Mouse (Mus musculus) limb, embryonic 10.5 days (tissue): ENCODE results near the gene Baz2a. TPM values are rescaled to one million over a fixed set of nuclear protein-coding genes. Genes with fewer than 3 reads are reported as not detected.
"Not testable (repeated sequence)": the region's sequence is repeated elsewhere in the genome, so short reads cannot be mapped to it uniquely, and the experiment has no call there.

Experiments used
- DNase-seq: peaks from one replicate; pipeline ENCODE4 v3.0.0-alpha.2; 2017; ENCODE audit warnings: low spot score
- H3K27ac ChIP-seq: fragments of 300-500 bp; sonication (generic); 2 replicates; pipeline ENCODE4 v1.5.1; 2016; ENCODE audit warnings: mild to moderate bottlenecking
- H3K27me3 ChIP-seq: fragments of 300-500 bp; sonication (generic); 2 replicates; pipeline ENCODE4 v1.6.1; 2016; ENCODE audit warnings: low read depth, mild to moderate bottlenecking; ENCODE audit not compliant: poor library complexity, severe bottlenecking
- H3K36me3 ChIP-seq: fragments of 300-500 bp; sonication (generic); 2 replicates; pipeline ENCODE4 v1.6.1; 2016; ENCODE audit warnings: mild to moderate bottlenecking, moderate library complexity
- H3K4me1 ChIP-seq: fragments of 300-500 bp; sonication (generic); 2 replicates; pipeline ENCODE4 v1.6.1; 2016
- H3K4me3 ChIP-seq: fragments of 300-500 bp; sonication (generic); 2 replicates; pipeline ENCODE4 v1.5.1; 2016; ENCODE audit warnings: mild to moderate bottlenecking, moderate library complexity
- H3K9me3 ChIP-seq: fragments of 300-500 bp; sonication (generic); replicated peaks from 2 replicates; pipeline ENCODE4 v1.6.1; 2016; ENCODE audit warnings: mild to moderate bottlenecking
- WGBS: fragments of 180-500 bp; shearing (Covaris S2); methylation state at CpG from one replicate; pipeline ENCODE4 v1.1.7; 2016; 5-methylcytosine and 5-hydroxymethylcytosine counted together
- polyA plus RNA-seq: library from polyadenylated mRNA; unstranded; fragments of >200 nt; fragmentation: Nextera tagmentation; extraction: Ambion mirVana; gene quantifications from 2 replicates; pipeline ENCODE4 v1.2.1, GENCODE M21; 2016

The Baz2a gene
- polyA plus RNA-seq, 1 experiment from 2014 or later, result 12.3 TPM

DNA sequence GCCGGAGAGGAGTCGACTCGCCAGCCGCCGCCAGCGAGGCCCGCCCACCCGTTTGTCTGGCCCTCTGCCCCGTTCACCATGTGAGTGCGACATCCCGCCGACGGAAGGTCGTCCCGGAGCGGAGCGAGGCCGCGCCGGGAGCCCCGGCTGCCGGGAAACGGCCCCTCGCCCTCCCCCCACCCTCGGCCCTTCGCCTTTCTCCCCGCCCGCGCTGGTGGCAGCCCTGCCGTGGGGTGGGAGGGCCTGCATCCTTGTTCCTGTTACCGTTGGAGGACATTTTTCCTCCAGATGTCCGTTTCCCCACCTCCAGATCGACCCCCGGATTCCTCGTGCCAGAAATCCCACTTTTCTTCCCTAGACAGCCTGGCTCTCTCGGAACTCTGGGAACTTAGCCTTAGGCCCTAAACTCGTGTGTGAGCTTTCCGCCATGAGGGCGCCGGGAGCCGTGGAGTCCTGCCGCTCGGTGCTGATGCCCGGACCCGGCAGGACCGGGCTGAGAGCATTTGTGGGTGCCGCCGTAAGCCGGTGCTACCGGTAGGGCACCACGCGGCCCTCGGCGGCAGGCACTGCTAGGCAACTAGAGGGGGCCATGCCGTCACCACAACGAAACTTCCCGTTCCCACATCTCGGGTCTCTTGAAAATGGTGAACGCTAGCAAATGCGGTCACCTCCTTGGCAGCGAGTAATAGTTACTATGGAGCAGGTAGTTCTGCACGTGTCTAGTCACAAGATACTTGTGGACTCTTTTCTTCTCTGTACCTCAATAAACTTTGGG, 32.0 kb upstream of the Baz2a start:
- H3K9me3 ChIP-seq, result no peaks in the 10 kb centered on the region
- peak overlapping the region; percentile 94 for H3K4me3 ChIP-seq
- H3K27me3 ChIP-seq, result no peaks in the 10 kb centered on the region
- peaks cover 38% of the 10 kb centered on the region for H3K36me3 ChIP-seq
- under 1% methylated on average over 60 of the region's 62 CpGs for WGBS
- H3K27ac ChIP-seq, result peak overlapping the region; percentile 99
- H3K4me1 ChIP-seq, result peaks cover 28% of the 10 kb centered on the region
- peak; percentile 70 for DNase-seq

DNA sequence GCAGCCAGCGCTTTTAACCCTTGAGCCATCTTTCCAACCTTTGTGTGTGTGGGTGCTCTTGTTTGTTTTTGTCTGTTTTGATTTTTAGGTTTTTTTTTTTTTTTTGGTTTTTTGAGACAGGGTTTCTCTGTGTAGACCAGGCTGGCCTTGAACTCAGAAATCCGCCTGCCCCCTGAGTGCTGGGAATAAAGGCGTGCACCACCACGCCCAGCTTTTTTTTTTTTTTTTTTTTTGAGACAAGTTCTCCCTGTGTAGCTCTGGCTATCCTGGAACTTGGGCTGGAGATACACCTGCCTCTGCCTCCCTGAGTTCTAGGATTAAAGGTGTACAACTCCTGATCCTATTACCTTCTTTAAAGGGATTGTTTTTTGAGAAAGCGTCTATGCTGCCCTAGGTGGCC, 30.3 kb upstream of the Baz2a start:
- 93% methylated on average over 5 of the region's 5 CpGs for WGBS
- no peak for DNase-seq
- peaks cover 28% of the 10 kb centered on the region for H3K4me1 ChIP-seq
- H3K27me3 ChIP-seq, result no peaks in the 10 kb centered on the region
- H3K9me3 ChIP-seq, result no peaks in the 10 kb centered on the region
- H3K27ac ChIP-seq, result no peak overlapping the region
- peak overlapping the region; percentile 94 for H3K4me3 ChIP-seq
- H3K36me3 ChIP-seq, result peaks cover 54% of the 10 kb centered on the region

DNA sequence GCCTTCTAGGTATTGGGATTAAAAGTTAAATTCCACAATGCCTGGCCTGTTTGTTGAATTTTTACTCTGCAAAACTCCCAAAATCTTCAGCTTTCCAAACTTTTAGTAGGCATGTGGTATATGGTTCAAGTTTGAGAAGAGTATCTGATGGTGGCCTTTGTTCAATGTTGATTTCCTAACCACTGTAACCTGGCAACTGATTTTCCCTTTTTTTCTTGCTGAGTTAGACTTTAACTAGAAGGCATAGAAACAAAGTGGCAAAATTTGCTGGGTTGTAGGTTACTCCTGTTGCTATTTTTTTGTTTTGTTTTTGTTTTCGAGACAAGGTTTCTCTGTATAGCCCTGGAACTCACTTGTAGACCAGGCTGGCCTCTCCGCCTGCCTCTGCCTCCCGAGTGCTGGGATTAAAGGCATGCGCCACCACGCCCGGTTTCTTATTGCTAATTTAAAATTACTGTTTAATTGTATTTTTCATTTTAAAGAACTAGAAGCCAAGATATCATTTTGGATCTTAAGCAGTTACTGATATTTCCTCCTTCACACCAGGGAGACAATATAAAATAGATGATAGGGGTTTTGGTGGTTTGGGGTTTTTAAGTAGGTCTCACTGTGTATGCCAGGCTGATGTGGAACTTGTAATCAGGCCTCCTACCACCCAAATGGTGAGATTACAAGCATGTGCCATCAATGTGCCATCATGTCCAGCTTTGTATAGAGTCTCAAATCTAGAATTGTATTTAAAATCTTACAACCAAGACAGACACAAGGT, 29.0 kb upstream of the Baz2a start:
- peaks cover 66% of the 10 kb centered on the region for H3K36me3 ChIP-seq
- 98% methylated on average over 6 of the region's 6 CpGs for WGBS
- H3K27me3 ChIP-seq, result no peaks in the 10 kb centered on the region
- peaks cover 27% of the 10 kb centered on the region for H3K4me1 ChIP-seq
- no peak overlapping the region for H3K4me3 ChIP-seq
- DNase-seq, result no peak
- H3K9me3 ChIP-seq, result no peaks in the 10 kb centered on the region
- H3K27ac ChIP-seq, result no peak overlapping the region

DNA sequence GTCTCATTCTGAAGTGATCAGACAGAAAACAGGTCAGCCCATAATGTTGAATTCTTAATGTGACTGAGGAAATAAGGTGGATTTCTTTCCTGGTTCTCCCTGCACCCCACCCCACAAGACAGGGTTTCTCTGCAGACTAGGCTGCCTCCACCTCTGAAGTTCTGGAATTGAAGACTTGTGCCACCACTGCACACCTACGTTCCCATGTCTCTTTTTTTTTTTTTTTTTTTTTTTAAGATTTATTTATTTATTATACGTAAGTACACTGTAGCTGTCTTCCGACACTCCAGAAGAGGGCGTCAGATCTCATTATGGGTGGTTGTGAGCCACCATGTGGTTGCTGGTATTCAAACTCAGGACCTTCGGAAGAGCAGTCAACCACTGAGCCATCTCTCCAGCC, 25.3 kb upstream of the Baz2a start:
- Histone ChIP-seq H3K9me3 (no peaks in the 10 kb centered on the region), H3K4me3 (no peak overlapping the region), H3K27ac (no peak overlapping the region), H3K27me3 (no peaks in the 10 kb centered on the region), H3K36me3 (peaks cover 96% of the 10 kb centered on the region), H3K4me1 (peaks cover 5% of the 10 kb centered on the region; the same call in 1 of the 2 replicates)
- no peak for DNase-seq
- WGBS, result 89% methylated on average over 5 of the region's 5 CpGs

DNA sequence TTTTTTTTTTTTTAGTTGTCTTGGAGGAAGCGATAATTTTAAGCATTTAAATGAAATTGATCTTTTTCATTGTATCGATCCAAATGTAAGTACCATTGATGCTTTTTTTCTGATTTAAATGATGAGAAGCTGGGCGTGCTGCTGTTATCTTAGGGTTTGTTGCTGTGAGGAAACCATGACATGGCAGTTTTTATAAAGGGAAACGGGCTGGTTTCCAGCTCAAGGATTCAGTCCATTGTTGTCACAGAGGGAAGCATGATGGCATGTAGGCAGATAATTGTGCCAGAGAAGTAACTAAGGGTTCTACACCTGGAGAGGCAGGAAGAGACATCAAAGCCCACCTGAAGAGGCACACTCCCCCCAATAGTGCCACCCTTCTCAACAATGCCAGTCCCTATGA, 22.2 kb upstream of the Baz2a start:
- H3K4me3 ChIP-seq, result no peak overlapping the region
- H3K9me3 ChIP-seq, result no peaks in the 10 kb centered on the region
- whole genome bisulfite sequencing, result 90% methylated on average over 4 of the region's 4 CpGs
- H3K27ac ChIP-seq, result no peak overlapping the region
- DNase-seq, result no peak
- no peaks in the 10 kb centered on the region for H3K27me3 ChIP-seq
- H3K4me1 ChIP-seq, result no peaks in the 10 kb centered on the region
- H3K36me3 ChIP-seq, result peaks cover 96% of the 10 kb centered on the region

DNA sequence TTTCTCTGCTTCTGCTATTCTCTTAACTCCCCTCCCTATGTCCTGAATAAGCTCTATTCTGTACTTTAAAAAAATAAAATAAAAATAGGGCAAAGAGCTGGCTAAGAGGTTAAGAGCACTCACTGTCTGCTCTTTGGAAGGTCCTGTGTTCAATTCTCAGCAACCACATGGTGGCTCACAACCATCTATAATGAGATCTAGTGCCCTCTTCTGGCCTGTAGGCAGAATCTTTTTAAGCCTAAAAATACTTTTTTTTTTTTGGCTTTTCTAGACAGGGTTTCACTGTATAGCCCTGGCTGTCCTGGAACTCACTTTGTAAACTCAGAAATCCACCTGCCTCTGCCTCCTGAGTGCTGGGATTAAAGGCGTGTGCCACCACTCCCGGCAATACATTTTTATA, 20.9 kb upstream of the Baz2a start:
- H3K27me3 ChIP-seq, H3K9me3 ChIP-seq, H3K4me3 ChIP-seq, H3K27ac ChIP-seq, DNase-seq, H3K4me1 ChIP-seq: not testable (repeated sequence)
- peaks cover 95% of the 10 kb centered on the region for H3K36me3 ChIP-seq
- 98% methylated on average over 2 of the region's 2 CpGs for WGBS

DNA sequence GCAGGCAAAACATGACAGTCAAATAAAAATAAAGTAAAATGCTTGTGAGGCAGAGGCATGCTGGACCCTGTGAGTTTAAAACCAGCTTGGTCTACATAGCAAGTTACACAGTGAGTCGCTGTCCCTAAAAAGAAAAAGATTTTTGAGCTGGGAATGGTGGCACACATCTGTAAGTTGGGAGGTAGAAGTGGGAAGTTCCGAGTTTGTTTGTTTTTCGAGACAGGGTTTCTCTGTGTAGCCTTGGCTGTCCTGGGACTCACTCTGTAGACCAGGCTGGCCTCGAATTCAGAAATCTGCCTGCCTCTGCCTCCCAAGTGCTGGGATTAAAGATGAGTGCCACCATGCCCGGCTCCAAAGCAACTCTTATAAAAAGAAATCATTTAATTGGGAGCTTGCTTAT, 13.1 kb upstream of the Baz2a start:
- H3K36me3 ChIP-seq, result peaks cover 40% of the 10 kb centered on the region
- not testable (repeated sequence) for H3K27me3 ChIP-seq, H3K27ac ChIP-seq, H3K4me3 ChIP-seq, DNase-seq, H3K9me3 ChIP-seq
- WGBS, result 80% methylated on average over 5 of the region's 5 CpGs
- H3K4me1 ChIP-seq, result peaks cover 11% of the 10 kb centered on the region

DNA sequence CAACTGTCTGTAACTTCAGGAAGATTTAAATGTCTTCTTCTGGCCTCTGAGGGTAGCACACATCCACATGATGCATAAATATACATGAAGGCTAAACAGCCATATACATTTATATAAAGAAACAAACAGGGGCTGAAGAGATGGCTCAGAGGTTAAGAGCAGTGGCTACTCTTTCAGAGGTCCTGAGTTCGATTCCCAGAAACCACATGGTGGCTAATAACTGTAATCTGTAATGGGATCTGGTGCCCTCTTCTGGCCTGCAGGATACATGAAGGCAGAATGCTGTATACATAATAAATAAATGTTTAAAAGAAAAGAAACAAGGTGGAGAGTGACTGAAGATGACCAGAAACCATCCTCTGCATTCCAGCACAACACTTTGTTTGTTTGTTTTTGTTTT, 10.9 kb upstream of the Baz2a start:
- DNase-seq, result no peak
- H3K27me3 ChIP-seq, result no peaks in the 10 kb centered on the region
- 84% methylated on average over 1 of the region's 1 CpGs for WGBS
- peaks cover 14% of the 10 kb centered on the region for H3K4me1 ChIP-seq
- H3K4me3 ChIP-seq, result no peak overlapping the region
- peaks cover 40% of the 10 kb centered on the region for H3K36me3 ChIP-seq
- H3K27ac ChIP-seq, result no peak overlapping the region
- H3K9me3 ChIP-seq, result no peaks in the 10 kb centered on the region

DNA sequence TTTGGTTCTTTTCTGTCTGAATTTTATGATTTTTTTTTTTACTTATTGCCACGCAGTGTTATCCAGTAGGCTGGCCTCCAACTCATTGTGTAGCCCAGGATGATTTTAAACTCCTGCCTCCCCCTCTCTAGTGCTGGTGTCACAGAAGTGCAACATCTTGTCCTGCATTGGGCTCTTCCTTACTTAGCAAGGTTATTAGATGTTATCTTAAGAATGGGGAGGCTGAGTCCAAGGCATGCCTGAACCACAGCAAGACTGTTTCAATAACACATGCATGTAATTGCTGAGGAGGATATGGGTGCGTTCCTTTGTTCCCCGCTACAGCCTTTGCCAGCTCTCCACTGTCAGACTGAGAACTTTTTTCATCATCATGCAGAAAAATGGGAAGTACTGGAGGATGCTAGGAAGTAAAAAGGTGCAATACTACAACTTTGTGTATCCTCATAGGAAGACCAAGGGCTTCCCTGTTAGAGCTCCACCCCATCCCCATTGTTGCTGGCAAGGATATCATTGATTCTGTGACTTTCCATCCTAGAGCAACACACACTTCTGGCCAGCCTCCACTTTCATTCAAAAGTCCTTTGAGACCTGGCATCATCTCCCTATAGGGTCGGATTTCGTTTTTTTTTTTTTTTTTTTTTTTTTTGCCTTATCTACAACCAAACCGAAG, 9.4 kb upstream of the Baz2a start:
- no peak for DNase-seq
- H3K27ac ChIP-seq, result no peak overlapping the region
- WGBS, result 68% methylated on average over 6 of the region's 6 CpGs
- no peaks in the 10 kb centered on the region for H3K9me3 ChIP-seq
- H3K4me3 ChIP-seq, result peak overlapping the region; percentile 79
- H3K36me3 ChIP-seq, result peaks cover 48% of the 10 kb centered on the region
- H3K27me3 ChIP-seq, result no peaks in the 10 kb centered on the region
- peaks cover 14% of the 10 kb centered on the region for H3K4me1 ChIP-seq

DNA sequence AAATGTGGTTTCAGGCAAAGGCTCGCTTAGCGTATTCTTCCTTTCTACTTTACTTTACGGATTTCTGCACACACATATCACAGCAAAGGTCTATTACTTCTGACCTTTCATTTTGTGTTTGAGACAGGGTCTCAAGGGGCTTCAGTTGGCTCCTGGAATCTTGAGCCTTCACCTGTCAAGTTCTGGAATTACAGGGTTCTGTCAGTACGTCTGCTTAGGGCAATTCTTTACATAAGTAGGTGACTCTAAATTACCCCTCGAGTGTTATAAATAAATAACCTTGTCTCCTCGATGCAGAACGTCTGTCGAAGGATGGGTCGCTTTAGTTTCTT, 8.9 kb upstream of the Baz2a start:
- Histone ChIP-seq H3K9me3 (no peaks in the 10 kb centered on the region), H3K27ac (peak overlapping the region; percentile 95), H3K4me3 (peak overlapping the region; percentile 79), H3K27me3 (no peaks in the 10 kb centered on the region), H3K4me1 (peaks cover 14% of the 10 kb centered on the region), H3K36me3 (peaks cover 48% of the 10 kb centered on the region)
- DNase-seq, result no peak
- WGBS, result 22% methylated on average over 9 of the region's 9 CpGs

DNA sequence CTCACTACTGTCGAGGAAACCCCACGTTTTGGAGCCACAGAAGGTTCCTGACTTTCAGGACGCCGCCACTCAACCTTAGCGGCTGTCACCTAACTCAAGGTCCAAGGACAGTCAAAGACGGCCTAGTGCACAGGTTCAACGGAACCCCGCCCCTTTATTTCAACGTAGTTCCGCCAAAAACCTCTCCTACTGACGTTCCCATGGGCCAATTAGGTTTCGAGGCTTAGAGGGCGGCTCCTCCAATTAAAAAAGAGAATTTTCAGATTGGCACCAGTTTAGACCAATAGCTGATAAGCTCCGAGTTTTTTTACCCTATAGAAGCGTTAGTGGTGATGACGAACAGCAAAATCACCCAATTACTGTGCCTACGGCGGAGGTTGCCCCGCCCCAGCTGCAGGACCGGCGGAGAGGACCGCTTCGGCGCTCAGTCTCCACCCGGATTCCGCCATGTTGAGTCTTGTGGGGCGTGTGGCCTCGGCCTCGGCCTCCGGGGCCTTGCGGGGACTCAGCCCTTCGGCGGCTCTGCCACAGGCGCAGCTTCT, 8.4 kb upstream of the Baz2a start, which contains the start of gene Atp5b:
Gene Atp5b, plus strand, starts transcription at position 394 of the 542 bp plus-strand sequence.
- H3K27ac ChIP-seq, result peak within 1 kb of the TSS; percentile 95
- peaks cover 14% of the 10 kb centered on the region for H3K4me1 ChIP-seq
- peak; percentile 90 for DNase-seq
- H3K9me3 ChIP-seq, result no peaks in the 10 kb centered on the region
- peaks cover 48% of the 10 kb centered on the region for H3K36me3 ChIP-seq
- H3K27me3 ChIP-seq, result no peaks in the 10 kb centered on the region
- H3K4me3 ChIP-seq, result peak within 1 kb of the TSS; percentile 79
- WGBS, result under 1% methylated on average over 34 of the region's 34 CpGs

DNA sequence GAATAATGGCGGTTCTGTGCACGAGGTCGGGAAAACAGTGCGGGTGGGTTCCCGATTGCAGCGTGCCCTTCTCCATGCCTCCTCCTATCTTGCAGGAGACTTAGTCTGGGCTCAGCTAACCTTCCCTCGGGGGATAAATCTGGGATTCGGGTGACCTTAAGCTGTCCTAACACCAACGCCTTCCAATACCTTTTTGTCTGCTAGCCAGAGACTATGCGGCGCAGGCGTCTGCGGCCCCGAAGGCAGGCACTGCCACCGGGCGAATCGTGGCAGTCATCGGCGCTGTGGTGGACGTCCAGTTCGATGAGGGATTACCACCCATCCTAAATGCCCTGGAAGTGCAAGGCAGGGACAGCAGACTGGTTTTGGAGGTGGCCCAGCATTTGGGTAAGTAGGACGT, 7.7 kb upstream of the Baz2a start:
- Histone ChIP-seq H3K27ac (peak overlapping the region; percentile 95), H3K27me3 (no peaks in the 10 kb centered on the region), H3K9me3 (no peaks in the 10 kb centered on the region), H3K36me3 (peaks cover 52% of the 10 kb centered on the region), H3K4me1 (peaks cover 14% of the 10 kb centered on the region), H3K4me3 (peak overlapping the region; percentile 79)
- DNase-seq, result peak; percentile 42
- WGBS, result under 1% methylated on average over 22 of the region's 22 CpGs

DNA sequence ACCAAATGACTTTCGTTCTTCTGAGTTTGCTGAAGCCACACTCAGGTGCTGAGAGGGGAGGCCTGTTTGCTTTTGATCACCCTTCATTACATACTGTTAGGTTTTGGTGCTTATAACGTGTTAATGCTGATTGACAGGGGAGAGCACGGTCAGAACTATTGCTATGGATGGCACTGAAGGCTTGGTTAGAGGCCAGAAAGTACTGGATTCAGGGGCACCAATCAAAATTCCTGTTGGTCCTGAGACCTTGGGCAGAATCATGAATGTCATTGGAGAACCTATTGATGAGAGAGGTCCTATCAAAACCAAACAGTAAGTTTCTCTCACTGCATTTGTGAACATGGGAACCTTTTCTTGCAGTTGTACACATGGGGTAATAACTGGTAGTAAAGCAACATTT, 7.2 kb upstream of the Baz2a start:
- Histone ChIP-seq H3K27ac (peak overlapping the region; percentile 95), H3K9me3 (no peaks in the 10 kb centered on the region)

More for the DNA sequence above, 7.2 kb upstream of the Baz2a start:
- H3K36me3 ChIP-seq, result peaks cover 57% of the 10 kb centered on the region
- 6% methylated on average over 3 of the region's 3 CpGs for WGBS
- H3K4me3 ChIP-seq, result peak overlapping the region; percentile 79
- H3K4me1 ChIP-seq, result peaks cover 14% of the 10 kb centered on the region
- no peak for DNase-seq
- H3K27me3 ChIP-seq, result no peaks in the 10 kb centered on the region
